Mouse (Mus musculus): ENCODE measurements around the gene 4933411K16Rik.

The 4933411K16Rik gene

GRCm38 (mm10) chr19:42051948-42052347 lies at the start of gene 4933411K16Rik:
TSS of gene 4933411K16Rik (plus strand) at chr19:42052248.
- no peak for DNase-seq (ENCODE audit: low spot score)

- no peak for DNase-seq (ENCODE audit: low spot score)
Measured at GRCm38 (mm10) chr19:42004258-42004657, 47.8 kb upstream of the 4933411K16Rik start.

DNA sequence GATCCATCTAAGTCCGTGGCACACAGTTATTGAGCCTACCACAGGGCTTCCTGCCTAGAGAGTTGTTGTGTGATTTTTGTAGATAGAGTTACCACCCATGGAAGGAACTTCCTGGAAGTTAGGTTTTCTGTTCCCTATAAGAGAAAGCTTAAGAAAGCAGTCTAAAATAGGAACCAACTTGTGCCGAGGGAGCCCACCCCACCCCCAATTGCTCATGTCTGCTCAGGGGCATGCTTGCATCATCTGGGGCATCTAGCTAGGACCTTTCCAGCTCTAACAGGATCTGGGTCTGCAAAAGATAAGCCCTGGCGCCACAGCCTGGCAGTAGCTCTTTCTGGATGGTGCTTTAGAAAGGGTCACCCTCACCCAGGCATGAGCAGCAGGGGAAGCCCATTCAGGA lies 46.4 kb upstream of the 4933411K16Rik start:
- no peak for DNase-seq (ENCODE audit: low spot score)

GRCm38 (mm10) chr19:42006568-42006967 lies 45.5 kb upstream of the 4933411K16Rik start:
- no peak for DNase-seq (ENCODE audit: low spot score)

- no peak for DNase-seq (ENCODE audit: low spot score)
Measured at GRCm38 (mm10) chr19:42008586-42008985, 43.5 kb upstream of the 4933411K16Rik start.

DNA sequence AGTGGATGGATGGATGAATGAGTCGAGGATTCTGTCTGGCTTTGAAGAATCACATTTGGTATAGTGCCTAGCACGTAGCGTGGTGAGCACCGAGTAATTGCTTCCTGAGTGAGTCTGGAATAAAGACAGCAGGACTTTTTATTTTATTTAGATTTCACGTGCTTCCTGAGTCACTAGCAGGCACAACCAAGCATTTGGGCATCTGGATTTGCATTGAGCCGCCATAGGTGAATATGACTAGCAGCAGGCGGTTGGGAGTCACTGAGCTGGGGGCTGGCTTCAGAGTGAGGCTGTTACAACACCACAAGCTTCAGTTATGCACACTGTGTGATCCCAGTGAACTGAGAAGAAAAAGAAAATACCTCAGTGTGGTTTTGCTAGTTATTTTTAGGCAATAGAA lies 43.0 kb upstream of the 4933411K16Rik start:
- no peak for DNase-seq (ENCODE audit: low spot score)

GRCm38 (mm10) chr19:42010436-42010835 lies 41.6 kb upstream of the 4933411K16Rik start:
- no peak for DNase-seq (ENCODE audit: low spot score)

- DNase-seq (ENCODE audit: low spot score) = no peak
Measured at GRCm38 (mm10) chr19:42011123-42011522, 40.9 kb upstream of the 4933411K16Rik start.

DNA sequence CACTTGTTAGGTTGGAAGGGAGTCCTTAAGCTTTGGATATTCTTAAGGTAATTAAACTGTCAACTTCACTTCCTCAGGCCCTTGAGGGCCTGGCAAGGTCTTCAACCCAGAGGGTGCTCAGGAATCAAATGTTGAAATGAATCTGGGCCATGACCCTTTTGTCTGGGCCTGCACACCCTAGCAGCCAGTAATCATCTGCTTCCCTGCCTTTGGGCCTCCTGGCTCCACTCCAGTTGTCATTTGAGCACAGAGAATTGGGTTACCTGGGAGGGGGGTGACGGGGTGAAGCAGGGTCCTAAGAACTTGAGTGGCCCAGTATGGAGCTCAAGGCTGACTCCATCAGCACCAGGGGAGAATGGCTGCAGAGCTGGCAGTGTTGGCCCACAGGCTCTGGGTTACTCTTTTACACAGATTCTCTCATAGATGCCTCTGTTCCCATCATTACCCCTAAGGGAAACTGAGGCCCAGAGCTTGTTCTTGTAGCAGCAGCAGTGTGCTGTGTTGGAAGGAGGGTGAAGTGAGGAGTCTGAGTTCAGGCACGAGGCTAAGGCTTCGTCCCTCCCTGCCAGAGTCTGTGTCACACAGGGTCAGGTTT lies 37.7 kb upstream of the 4933411K16Rik start:
- DNase-seq (ENCODE audit: low spot score) = no peak

DNA sequence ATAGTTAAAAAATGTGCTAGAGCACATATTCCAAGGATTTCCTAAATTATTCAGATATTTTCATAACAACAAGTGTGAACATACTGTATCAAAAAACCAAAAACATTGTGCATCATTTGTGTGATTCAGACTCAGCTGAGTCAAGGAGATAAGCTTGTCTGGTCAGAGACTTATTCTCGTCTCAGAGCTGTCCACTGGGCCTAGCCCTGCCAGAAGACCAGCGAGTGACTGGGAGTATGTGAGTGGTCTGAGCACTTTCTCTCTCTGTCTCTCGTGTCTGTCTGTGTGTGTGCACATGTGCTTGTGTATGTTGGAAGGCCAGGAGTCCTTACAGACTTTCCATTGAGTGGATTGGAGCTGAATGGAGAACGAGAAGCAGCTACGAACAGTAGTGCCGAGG lies 37.0 kb upstream of the 4933411K16Rik start:
- DNase-seq (ENCODE audit: low spot score) = no peak

DNA sequence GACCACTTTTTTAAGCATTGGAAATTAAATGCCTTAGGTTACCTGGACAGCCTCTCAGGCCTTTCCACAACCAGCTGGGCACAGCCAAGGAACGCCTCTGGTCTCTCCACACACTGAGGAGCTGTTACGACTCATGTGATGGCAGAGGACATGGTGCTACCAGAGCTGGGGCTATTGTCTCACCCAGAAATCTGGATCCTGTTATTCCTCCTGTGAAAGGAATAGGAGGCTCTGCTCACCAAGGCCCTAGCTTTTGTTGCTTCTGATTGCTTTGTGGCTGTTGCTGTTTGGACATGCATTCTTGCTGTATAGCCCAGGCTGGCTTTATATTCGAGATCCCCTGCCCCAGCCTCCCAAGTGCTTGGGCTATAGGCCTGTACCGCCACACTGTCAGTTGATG lies 35.8 kb upstream of the 4933411K16Rik start:
- DNase-seq (ENCODE audit: low spot score) = no peak

DNA sequence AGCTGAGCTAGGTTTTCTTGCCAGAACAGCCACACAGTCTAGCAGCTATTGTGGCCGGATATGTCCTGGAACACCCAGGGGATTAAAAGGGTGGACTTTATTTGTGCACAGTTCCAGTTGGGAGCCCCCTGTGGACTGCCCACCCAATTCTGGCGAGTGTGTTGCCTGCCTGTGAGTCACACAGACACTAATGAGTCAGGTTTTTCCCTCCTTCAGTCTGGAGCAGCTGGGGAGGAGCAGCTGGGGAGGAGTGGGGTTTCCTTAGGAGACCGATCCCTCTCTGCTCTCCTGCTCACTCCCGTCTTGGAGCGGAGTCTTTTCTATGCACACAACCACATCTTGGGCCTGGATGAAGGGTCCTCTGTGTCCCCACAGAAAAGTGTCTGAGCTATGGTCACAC lies 35.2 kb upstream of the 4933411K16Rik start:
- DNase-seq (ENCODE audit: low spot score) = no peak

DNA sequence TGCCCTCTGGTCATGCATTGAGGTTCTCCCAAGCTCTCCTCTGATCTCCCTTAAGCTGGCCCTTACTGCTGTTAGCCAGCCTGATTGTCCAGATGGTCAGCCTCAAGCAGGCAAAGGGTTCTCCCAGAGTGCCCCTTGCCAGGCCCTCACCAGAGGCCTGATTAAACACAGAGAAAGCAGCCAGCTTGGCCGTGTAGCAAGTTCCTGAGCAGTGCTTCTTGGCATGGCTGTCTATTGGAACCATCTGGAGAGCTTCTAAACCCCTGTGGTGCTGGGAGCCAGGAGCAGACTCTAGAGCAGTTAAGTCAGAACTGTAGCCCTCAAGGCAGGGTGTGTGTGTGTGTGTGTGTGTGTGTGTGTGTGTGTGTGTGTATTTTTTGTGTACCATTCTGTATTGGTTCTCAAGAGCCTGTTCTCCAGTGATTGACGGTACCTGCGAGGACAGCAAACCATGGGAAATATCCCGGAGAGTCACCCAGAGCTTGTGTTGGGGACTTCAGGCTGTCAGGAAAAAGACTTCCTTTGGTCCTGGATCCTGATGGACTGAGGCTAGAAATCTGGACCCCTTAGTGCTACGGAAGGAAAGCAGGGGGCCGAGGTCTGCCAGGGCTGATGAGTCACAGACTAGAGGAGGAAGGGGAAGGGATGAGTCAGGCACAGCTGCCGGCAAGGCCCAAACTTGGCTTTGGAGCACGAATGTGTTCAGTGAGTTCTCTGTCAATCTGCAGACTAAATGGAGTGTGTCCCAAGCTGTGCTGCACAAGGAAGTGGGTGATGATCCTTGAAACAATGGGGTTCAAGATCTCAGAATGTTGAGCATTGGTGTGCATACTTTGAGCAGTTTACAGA lies 34.4 kb upstream of the 4933411K16Rik start:
- no peak for DNase-seq (ENCODE audit: low spot score)

GRCm38 (mm10) chr19:42019011-42019522 lies 33.0 kb upstream of the 4933411K16Rik start:
- no peak for DNase-seq (ENCODE audit: low spot score)

DNA sequence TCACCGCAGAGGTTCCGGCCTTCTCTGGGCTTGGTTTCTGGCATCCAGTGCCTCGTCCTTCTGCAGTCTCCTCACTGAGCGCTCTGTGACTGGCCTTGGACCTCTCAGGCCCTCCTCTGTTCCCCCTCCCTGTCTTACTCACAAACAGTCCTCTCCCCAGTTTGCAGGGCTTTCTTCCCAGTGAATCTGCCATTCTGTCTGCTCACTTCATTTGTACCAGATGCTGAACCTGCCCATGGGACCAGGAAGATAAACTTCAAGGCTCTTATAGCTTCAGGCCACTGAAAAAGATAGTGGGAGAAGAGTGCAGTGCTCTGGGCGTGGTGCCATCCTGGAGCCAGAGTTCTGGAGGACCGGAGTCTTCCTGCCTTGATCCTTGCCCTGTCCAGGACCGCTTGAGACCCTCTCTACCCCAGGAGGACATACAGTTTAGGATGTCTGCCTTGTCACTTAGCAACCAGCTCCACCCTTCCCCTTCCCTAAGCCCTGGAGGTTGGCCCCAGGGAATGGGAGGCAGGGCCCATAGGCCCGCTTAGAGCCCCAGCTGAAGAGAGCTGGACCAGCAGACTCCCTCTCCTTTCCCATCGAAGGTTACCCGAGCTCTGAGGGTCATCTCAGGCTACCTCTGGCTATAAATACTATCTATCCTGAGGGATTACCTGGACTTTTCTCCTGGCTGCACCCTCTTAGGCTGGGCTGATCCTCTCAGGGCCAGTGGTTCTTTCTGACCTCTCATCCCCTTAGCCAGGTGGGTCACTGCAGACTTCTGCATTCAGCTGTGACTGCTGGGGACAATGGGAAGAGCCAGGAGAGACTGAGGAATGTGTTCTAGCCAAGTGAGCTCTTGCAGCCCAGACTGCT lies 30.1 kb upstream of the 4933411K16Rik start:
- no peak for DNase-seq (ENCODE audit: low spot score)

DNA sequence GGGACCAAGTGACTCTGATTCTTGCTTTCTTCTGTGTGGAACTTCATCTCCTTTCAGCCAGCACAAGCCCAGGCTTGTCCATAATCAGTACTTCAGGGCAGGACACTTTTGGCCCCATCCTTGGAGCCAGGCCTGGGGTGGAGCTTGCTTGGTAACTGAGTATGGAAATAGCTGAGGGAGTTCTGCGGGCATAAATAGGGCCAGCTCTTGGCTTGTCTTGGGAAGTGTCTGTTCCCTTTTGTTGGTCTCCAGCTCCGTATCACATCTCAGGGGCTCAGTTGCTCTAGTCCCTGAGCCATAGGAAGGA lies 29.6 kb upstream of the 4933411K16Rik start:
- no peak for DNase-seq (ENCODE audit: low spot score)

DNA sequence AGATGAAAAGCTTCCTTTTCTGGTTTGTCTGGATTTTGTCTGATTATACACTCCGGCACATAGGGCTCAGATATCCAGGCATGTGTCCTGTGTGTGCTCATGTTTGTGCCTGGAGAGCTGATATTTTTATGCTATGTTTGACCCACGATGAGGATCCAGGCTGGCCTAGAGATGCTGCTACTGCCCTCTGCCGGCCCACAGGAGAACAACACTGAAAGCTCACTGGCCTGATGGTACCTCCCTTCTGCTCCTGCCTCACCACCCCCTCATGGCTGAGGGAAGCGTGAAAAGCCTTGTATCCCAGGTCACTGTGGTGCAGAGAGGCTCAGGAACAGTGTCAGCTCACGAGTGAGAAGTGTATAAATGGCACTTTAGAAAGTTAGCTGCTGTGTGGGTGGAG lies 25.9 kb upstream of the 4933411K16Rik start:
- no peak for DNase-seq (ENCODE audit: low spot score)

DNA sequence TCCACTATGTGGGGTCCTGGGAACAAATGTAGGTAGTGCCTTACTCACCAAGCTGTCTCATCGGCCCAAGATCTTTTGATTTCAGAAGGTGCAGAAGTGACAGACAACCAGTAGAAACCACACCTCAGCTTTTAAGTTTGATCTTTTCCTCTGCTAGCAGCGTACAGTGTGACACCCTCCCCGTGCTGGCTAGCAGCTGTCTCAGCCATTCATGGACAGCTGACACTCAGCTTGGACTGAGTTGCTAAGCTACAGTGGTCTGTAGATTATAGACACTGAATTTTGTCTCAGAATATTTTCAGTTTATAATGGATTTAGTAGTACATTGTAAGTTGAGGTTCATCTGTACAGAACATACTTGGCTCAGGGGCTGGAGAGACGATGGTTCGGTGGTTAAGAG lies 20.9 kb upstream of the 4933411K16Rik start:
- no peak for DNase-seq (ENCODE audit: low spot score)

- no peak for DNase-seq (ENCODE audit: low spot score)
Measured at GRCm38 (mm10) chr19:42033611-42034010, 18.4 kb upstream of the 4933411K16Rik start.

DNA sequence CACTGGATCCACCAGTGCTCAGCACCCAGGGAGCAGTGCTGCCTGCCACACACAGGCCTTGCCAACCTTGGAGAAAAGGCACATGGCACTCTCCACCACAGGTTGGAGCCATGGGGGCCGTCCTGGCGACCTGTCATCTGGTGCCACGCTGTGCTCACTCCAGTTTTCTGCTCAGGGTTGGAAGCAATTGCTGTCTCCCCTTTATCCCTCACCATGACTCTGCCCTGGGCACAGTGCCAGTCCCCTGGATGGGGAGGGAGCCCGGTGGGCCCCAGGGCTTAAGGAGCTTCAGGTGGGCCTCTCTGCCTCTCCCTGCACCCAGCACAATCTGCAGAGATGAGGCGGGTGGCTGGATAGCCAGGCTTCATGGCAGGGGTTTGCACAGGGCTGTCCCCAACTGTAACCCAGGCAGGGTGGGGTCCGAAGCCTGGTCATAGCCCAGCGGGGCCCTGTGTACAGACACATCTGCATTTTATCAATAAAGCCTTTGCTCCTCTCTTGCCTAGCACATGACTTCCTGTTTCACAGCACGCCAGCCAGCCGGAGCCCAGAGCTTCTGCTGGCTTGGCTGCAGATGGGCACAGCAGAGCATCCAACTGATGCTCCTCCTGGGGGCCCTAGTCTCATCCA lies 17.8 kb upstream of the 4933411K16Rik start:
- DNase-seq (ENCODE audit: low spot score) = no peak

DNA sequence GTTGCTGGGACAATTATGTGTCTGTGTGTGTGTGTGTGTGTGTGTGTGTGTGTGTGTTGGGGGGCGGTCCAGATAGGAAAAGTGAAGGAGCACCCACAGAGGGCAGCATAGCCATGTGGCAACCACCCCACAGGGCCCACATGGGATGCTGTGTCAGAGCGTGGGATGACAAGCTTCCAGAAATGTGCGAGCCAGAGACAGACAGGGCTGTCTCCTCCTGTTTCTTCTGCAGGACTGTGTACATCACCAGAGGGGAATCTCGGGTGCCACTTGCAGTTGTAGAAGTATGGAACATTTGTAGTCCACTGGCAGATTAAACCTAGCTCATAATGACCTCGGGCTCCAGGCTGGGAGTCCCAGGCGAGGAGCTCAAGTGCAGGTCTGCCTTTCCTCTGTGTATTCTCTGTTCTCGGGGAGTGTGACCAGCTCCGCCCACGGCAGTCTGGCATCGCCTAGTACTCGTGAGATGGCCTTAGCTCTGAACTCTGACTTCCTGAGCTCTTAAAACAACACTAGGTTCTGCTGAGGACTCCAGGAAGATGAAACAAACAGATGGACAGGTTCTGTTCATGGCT lies 17.1 kb upstream of the 4933411K16Rik start:
- no peak for DNase-seq (ENCODE audit: low spot score)

Data from urinary bladder, postnatal 10 days (tissue).